Mouse (Mus musculus) embryonic fibroblast, embryonic 13.5 days (primary cell): ENCODE data around the gene Fcrla.

ENCODE experiments used
- CTCF ChIP-seq: IDR thresholded peaks from 2 replicates; pipeline ENCODE4 v1.5.1; 2011; ENCODE audit warnings: mild to moderate bottlenecking, control low read depth, low read length, moderate library complexity, borderline replicate concordance; ENCODE audit not compliant: insufficient read depth
- POLR2A ChIP-seq: IDR thresholded peaks from 2 replicates; pipeline ENCODE4 v1.6.1; 2011; ENCODE audit warnings: low read depth, mild to moderate bottlenecking, control low read depth, low read length, moderate library complexity

DNA sequence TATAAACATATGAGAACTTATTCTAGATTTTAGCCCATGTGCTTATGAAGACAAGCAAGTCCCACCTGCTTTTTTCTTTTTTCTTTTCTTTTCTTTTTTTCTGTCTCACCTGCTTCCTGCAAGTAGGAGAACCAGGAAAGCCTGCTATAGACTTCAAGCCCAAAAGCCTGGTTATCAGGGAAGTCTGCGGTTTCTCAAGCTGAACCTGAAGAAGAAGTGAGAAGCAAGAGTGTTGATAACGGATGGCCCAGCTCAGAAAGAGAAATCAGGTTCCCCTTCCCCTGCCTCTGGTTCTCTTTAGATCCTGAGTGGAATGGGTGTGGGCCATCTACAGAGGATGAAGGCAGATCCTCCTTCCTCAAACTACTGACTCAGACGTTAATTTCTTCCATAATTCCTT lies 4.7 kb upstream of the Fcrla start:
- no peak for TF ChIP-seq CTCF
- TF ChIP-seq POLR2A, result no peak
